Mouse (Mus musculus) embryonic facial prominence, embryonic 12.5 days (tissue): ENCODE data around the gene Rcc1l. TPM values are rescaled to one million over a fixed set of nuclear protein-coding genes. Genes with fewer than 3 reads are reported as not detected.

Experiments used
- ATAC-seq: fragments of 200-750 bp; cut with Nextera tagmentation; 2 replicates; pipeline ENCODE4 v1.8.0; 2017; ENCODE audit not compliant: insufficient number of reproducible peaks, insufficient read depth, low FRiP score, low TSS enrichment
- H3K27ac ChIP-seq: fragments of 300-500 bp; sonication (generic); 2 replicates; pipeline ENCODE4 v1.5.1; 2016; ENCODE audit warnings: mild to moderate bottlenecking
- H3K27me3 ChIP-seq: fragments of 300-500 bp; sonication (generic); 2 replicates; pipeline ENCODE4 v1.6.1; 2016; ENCODE audit warnings: mild to moderate bottlenecking, moderate library complexity
- H3K36me3 ChIP-seq: fragments of 300-500 bp; sonication (generic); 2 replicates; pipeline ENCODE4 v1.6.1; 2016; ENCODE audit warnings: mild to moderate bottlenecking
- H3K4me1 ChIP-seq: fragments of 300-500 bp; sonication (generic); 2 replicates; pipeline ENCODE4 v1.6.1; 2016
- H3K4me2 ChIP-seq: fragments of 300-500 bp; sonication (generic); replicated peaks from 2 replicates; pipeline ENCODE4 v1.6.1; 2016; ENCODE audit warnings: mild to moderate bottlenecking, moderate library complexity
- H3K4me3 ChIP-seq: fragments of 300-500 bp; sonication (generic); 2 replicates; pipeline ENCODE4 v1.5.1; 2016; ENCODE audit warnings: mild to moderate bottlenecking
- H3K9ac ChIP-seq: fragments of 300-500 bp; sonication (generic); 2 replicates; pipeline ENCODE4 v1.6.1; 2016; ENCODE audit warnings: mild to moderate bottlenecking, moderate library complexity
- H3K9me3 ChIP-seq: fragments of 300-500 bp; sonication (generic); 2 replicates; pipeline ENCODE4 v1.6.1; 2016; ENCODE audit warnings: mild to moderate bottlenecking, moderate library complexity
- WGBS: fragments of 180-500 bp; shearing (Covaris S2); methylation state at CpG from one replicate; pipeline ENCODE4 v1.1.7; 2016; 5-methylcytosine and 5-hydroxymethylcytosine counted together
- polyA plus RNA-seq: library from polyadenylated mRNA; unstranded; fragments of >200 nt; fragmentation: Nextera tagmentation; extraction: Ambion mirVana; gene quantifications from 2 replicates; pipeline ENCODE4 v1.2.1, GENCODE M21; 2016

The Rcc1l gene
- polyA plus RNA-seq, 1 experiment from 2014 or later: 36.6 TPM

GRCm38 (mm10) chr5:134137933-134138332 lies 38.6 kb downstream of the Rcc1l start:
- H3K36me3 ChIP-seq: peaks cover 61% of the 10 kb centered on the region
- no peak overlapping the region for H3K4me3 ChIP-seq
- H3K27ac ChIP-seq: no peak overlapping the region
- no peak for ATAC-seq
- no peak overlapping the region for H3K9ac ChIP-seq
- no peaks in the 10 kb centered on the region for H3K4me1 ChIP-seq
- no peaks in the 10 kb centered on the region for H3K27me3 ChIP-seq
- H3K4me2 ChIP-seq: no peak overlapping the region
- H3K9me3 ChIP-seq: no peaks in the 10 kb centered on the region
- 78% methylated on average over 5 of the region's 5 CpGs for WGBS

- 97% methylated on average over 12 of the region's 12 CpGs for WGBS
- H3K27me3 ChIP-seq: no peaks in the 10 kb centered on the region
- H3K4me3 ChIP-seq: no peak overlapping the region
- H3K4me1 ChIP-seq: no peaks in the 10 kb centered on the region
- ATAC-seq: no peak
- H3K36me3 ChIP-seq: peaks cover 54% of the 10 kb centered on the region
- no peaks in the 10 kb centered on the region for H3K9me3 ChIP-seq
- H3K9ac ChIP-seq: no peak overlapping the region
- H3K4me2 ChIP-seq: no peak overlapping the region
- no peak overlapping the region for H3K27ac ChIP-seq
Observed at GRCm38 (mm10) chr5:134136022-134136421, 40.6 kb downstream of the Rcc1l start.

DNA sequence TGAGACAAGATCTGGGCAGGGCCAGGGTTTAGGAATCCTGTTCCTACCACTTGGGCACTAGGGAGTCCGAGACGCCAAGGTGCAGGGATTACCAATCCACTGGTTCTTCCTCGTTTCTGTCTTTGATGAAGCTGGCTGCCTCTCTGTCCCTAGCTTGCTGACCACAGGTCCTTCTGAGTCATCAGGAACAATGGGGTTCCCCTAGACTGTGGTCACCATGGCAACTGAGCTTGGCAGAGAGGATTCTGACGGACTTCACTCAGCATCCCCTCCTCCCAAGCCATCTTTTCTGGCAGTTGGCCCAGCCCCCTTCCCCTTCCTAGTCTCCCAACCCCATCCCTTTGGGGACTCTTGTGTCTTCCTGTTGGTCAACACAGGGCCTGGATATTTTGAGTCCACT lies 45.0 kb downstream of the Rcc1l start:
- H3K4me1 ChIP-seq: no peaks in the 10 kb centered on the region
- 0 out of 2 replicates have a peak, but pooled peaks cover 5% of the 10 kb centered on the region for H3K9me3 ChIP-seq
- H3K36me3 ChIP-seq: peaks cover 48% of the 10 kb centered on the region
- H3K27ac ChIP-seq: no peak overlapping the region
- H3K4me3 ChIP-seq: no peak overlapping the region
- no peak overlapping the region for H3K9ac ChIP-seq
- ATAC-seq: no peak
- 58% methylated on average over 4 of the region's 4 CpGs for WGBS
- H3K27me3 ChIP-seq: no peaks in the 10 kb centered on the region
- H3K4me2 ChIP-seq: no peak overlapping the region

DNA sequence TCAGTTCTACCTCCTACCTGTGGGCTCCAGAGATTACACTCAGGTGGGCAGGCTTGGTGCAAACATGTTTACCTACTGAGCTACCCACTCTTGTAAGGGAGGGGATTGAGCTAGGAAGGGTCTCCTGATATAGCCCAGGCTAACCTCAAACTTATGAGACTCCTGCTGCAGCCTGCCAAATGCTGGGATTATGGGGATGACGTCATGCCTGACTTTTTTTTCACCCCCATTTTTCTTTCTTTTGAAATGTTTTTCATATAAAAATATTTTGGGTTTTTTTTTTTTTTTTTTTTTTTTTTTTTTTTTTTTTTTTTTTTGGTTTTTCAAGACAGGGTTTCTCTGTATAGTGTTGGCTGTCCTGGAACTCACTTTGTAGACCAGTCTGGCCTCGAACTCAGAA lies 50.3 kb downstream of the Rcc1l start:
- H3K9ac ChIP-seq: no peak overlapping the region
- no peak overlapping the region for H3K4me2 ChIP-seq
- no peaks in the 10 kb centered on the region for H3K27me3 ChIP-seq
- H3K27ac ChIP-seq: no peak overlapping the region
- no peak for ATAC-seq
- 84% methylated on average over 2 of the region's 2 CpGs for WGBS
- no peak overlapping the region for H3K4me3 ChIP-seq
- H3K9me3 ChIP-seq: 0 out of 2 replicates have a peak, but pooled peaks cover 6% of the 10 kb centered on the region
- peaks cover 24% of the 10 kb centered on the region for H3K36me3 ChIP-seq
- peaks cover 3% of the 10 kb centered on the region; the same call in 1 of the 2 replicates for H3K4me1 ChIP-seq

- Histone ChIP-seq H3K36me3 (peaks cover 24% of the 10 kb centered on the region), H3K9me3 (0 out of 2 replicates have a peak, but pooled peaks cover 6% of the 10 kb centered on the region), H3K4me3 (no peak overlapping the region), H3K27ac (no peak overlapping the region), H3K4me2 (no peak overlapping the region), H3K9ac (no peak overlapping the region), H3K27me3 (no peaks in the 10 kb centered on the region), H3K4me1 (peaks cover 7% of the 10 kb centered on the region; the same call in 1 of the 2 replicates)
- no peak for ATAC-seq
- 76% methylated on average over 6 of the region's 6 CpGs for WGBS
Observed at GRCm38 (mm10) chr5:134123846-134124245, 52.7 kb downstream of the Rcc1l start.

DNA sequence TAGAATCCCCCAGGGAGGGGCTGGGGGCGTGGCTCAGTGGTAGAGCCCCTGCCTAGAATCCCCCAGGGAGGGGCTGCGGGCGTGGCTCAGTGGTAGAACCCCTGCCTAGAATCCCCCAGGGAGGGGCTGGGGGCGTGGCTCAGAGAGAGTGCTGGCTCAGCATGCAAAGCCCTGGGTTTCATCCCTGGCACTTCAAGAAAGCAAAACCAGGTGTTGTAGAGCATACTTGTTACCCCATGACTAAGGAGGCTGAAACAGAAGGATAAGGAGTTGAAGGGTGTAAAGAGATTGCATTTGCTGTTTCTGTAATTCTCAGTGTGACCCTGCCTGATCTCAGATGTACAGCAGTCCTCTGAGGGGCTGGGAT lies 54.7 kb downstream of the Rcc1l start:
- Histone ChIP-seq H3K27ac (no peak overlapping the region), H3K9ac (no peak overlapping the region), H3K4me3 (no peak overlapping the region), H3K9me3 (0 out of 2 replicates have a peak, but pooled peaks cover 3% of the 10 kb centered on the region), H3K4me1 (peaks cover 7% of the 10 kb centered on the region; the same call in 1 of the 2 replicates), H3K36me3 (peaks cover 16% of the 10 kb centered on the region), H3K27me3 (no peaks in the 10 kb centered on the region), H3K4me2 (no peak overlapping the region)
- no peak for ATAC-seq
- WGBS: 78% methylated on average over 4 of the region's 4 CpGs

- Histone ChIP-seq H3K36me3 (peaks cover 12% of the 10 kb centered on the region), H3K4me3 (no peak overlapping the region), H3K9me3 (no peaks in the 10 kb centered on the region), H3K9ac (no peak overlapping the region), H3K27me3 (no peaks in the 10 kb centered on the region), H3K4me1 (peaks cover 7% of the 10 kb centered on the region; the same call in 1 of the 2 replicates), H3K27ac (no peak overlapping the region), H3K4me2 (no peak overlapping the region)
- ATAC-seq: no peak
- WGBS: 68% methylated on average over 9 of the region's 9 CpGs
Observed at GRCm38 (mm10) chr5:134121138-134121892, 55.3 kb downstream of the Rcc1l start.

DNA sequence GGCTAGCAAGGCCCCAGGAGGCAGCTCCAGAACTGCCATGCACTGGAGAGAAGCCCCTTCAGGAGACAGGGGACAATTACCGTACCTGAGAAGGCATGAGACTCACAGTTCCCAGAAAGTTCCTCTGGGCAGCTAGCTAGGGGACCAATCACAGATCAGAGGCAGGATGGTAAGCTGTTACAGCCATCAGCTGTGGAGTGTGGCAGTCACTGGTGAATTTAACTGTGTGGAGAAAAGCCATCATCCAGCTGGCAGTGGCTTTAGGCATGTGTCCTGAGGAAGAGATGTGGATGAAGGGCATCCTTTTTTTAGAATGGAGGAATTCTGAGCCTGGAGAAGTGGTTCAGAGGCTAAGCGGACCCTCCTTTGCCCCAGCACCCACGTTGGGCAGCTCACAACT lies 56.4 kb downstream of the Rcc1l start:
- peaks cover 9% of the 10 kb centered on the region for H3K36me3 ChIP-seq
- H3K4me1 ChIP-seq: peaks cover 7% of the 10 kb centered on the region; the same call in 1 of the 2 replicates
- H3K9me3 ChIP-seq: no peaks in the 10 kb centered on the region
- no peak overlapping the region for H3K27ac ChIP-seq
- no peak overlapping the region for H3K9ac ChIP-seq
- no peak overlapping the region for H3K4me3 ChIP-seq
- H3K27me3 ChIP-seq: no peaks in the 10 kb centered on the region
- ATAC-seq: no peak
- no peak overlapping the region for H3K4me2 ChIP-seq
- WGBS: 87% methylated on average over 3 of the region's 3 CpGs

GRCm38 (mm10) chr5:134119481-134120120 lies 57.0 kb downstream of the Rcc1l start:
- Histone ChIP-seq H3K27ac (no peak overlapping the region), H3K4me1 (peaks cover 7% of the 10 kb centered on the region; the same call in 1 of the 2 replicates), H3K36me3 (peaks cover 9% of the 10 kb centered on the region), H3K9ac (no peak overlapping the region), H3K4me2 (no peak overlapping the region), H3K9me3 (no peaks in the 10 kb centered on the region), H3K27me3 (no peaks in the 10 kb centered on the region), H3K4me3 (no peak overlapping the region)
- 51% methylated on average over 10 of the region's 10 CpGs for WGBS
- ATAC-seq: no peak

DNA sequence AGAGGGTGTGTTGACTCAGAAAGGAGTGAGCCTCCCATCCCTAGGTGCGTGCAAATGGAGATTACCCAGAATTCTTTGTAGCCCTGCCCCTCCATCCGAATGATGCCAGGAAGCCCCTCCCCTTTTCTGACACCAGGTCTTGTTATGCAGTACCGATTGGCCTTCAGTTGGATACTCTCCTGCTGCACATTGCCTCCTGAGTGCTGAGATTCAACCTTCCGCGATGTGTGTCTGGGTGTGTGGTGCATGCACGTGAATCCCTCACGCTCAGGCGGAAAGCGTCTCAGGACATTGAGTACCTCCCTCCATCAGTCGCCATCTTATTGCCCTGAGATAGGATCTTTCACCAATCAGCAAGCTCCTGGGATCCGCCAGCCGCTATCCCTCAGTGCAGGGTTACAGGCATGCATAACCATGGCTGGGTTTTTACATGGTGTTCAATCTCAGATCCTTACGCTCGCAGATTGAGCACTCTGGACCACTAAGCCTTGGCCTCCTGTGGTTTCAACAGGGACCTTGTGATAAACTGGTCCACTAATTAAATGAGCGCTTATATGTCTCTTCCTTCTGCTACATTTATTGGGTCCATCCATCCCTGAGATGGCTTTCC lies 57.7 kb downstream of the Rcc1l start:
- peaks cover 4% of the 10 kb centered on the region for H3K36me3 ChIP-seq
- ATAC-seq: no peak
- no peaks in the 10 kb centered on the region for H3K27me3 ChIP-seq
- H3K9ac ChIP-seq: no peak overlapping the region
- no peak overlapping the region for H3K27ac ChIP-seq
- H3K9me3 ChIP-seq: no peaks in the 10 kb centered on the region
- H3K4me2 ChIP-seq: no peak overlapping the region
- no peak overlapping the region for H3K4me3 ChIP-seq
- peaks cover 7% of the 10 kb centered on the region; the same call in 1 of the 2 replicates for H3K4me1 ChIP-seq
- WGBS: 91% methylated on average over 15 of the region's 15 CpGs

DNA sequence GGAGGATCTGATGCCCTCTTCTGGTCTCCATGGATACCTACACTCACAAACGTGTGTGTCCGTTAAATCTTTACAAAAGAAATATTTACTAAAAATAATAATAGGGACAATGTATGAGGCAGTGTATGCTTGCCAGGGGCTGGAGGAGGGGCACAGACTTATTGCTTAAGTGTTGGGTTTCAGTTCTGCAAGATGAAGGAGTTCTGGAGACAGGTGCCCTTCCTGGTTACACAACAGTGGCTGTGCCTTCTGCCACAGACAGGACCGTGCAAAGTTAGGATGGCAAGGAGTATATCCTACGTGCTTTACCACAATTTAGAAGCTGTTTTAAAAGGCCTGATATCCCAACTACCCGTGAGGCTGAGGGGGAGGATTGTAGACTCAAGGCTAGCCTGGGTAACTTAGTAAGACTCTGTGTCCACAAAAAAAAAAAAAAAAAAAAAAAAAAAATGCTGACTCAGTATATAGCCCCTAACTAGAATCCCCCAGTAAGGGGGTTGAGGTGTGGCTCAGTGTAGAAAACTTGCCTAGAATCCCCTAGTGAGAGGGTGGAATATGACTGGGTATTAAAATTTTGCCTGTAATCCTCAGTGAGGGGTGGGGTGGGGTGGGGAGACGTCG lies 60.8 kb downstream of the Rcc1l start:
- H3K36me3 ChIP-seq: peaks cover 9% of the 10 kb centered on the region
- H3K4me2 ChIP-seq: no peak overlapping the region
- WGBS: 90% methylated on average over 7 of the region's 7 CpGs
- H3K4me1 ChIP-seq: 0 out of 2 replicates have a peak, but pooled peaks cover 2% of the 10 kb centered on the region
- H3K9ac ChIP-seq: no peak overlapping the region
- no peaks in the 10 kb centered on the region for H3K9me3 ChIP-seq
- ATAC-seq: no peak
- H3K4me3 ChIP-seq: no peak overlapping the region
- H3K27me3 ChIP-seq: no peaks in the 10 kb centered on the region
- no peak overlapping the region for H3K27ac ChIP-seq
